Mouse (Mus musculus) intestine, embryonic 15.5 days (tissue): ENCODE results near the gene Syne1. TPM values are rescaled to one million over a fixed set of nuclear protein-coding genes. Genes with fewer than 3 reads are reported as not detected.

ENCODE experiments used
- ATAC-seq: fragments of 200-750 bp; cut with Nextera tagmentation; 2 replicates; pipeline ENCODE4 v1.8.0; 2017; ENCODE audit warnings: moderate TSS enrichment, moderate library complexity
- H3K27ac ChIP-seq: fragments of 300-500 bp; sonication (generic); 2 replicates; pipeline ENCODE4 v1.5.1; 2015; ENCODE audit warnings: mild to moderate bottlenecking, inconsistent platforms
- H3K27me3 ChIP-seq: fragments of 300-500 bp; sonication (generic); replicated peaks from 2 replicates; pipeline ENCODE4 v1.6.1; 2015; ENCODE audit warnings: inconsistent platforms
- H3K36me3 ChIP-seq: fragments of 300-500 bp; sonication (generic); 2 replicates; pipeline ENCODE4 v1.6.1; 2015; ENCODE audit warnings: inconsistent platforms
- H3K4me1 ChIP-seq: fragments of 300-500 bp; sonication (generic); replicated peaks from 2 replicates; pipeline ENCODE4 v1.6.1; 2015; ENCODE audit warnings: inconsistent platforms
- H3K4me2 ChIP-seq: fragments of 300-500 bp; sonication (generic); replicated peaks from 2 replicates; pipeline ENCODE4 v1.6.1; 2015; ENCODE audit warnings: mild to moderate bottlenecking, inconsistent platforms
- H3K4me3 ChIP-seq: fragments of 300-500 bp; sonication (generic); replicated peaks from 2 replicates; pipeline ENCODE4 v1.5.1; 2015; ENCODE audit warnings: inconsistent platforms
- H3K9ac ChIP-seq: fragments of 300-500 bp; sonication (generic); 2 replicates; pipeline ENCODE4 v1.6.1; 2015; ENCODE audit warnings: inconsistent platforms
- H3K9me3 ChIP-seq: fragments of 300-500 bp; sonication (generic); 2 replicates; pipeline ENCODE4 v1.6.1; 2016; ENCODE audit warnings: inconsistent platforms
- WGBS: fragments of 180-500 bp; shearing (Covaris S2); methylation state at CpG from one replicate; pipeline ENCODE4 v1.1.7; 2015; 5-methylcytosine and 5-hydroxymethylcytosine counted together
- polyA plus RNA-seq: library from polyadenylated mRNA; unstranded; fragments of >200 nt; fragmentation: Nextera tagmentation; extraction: Ambion mirVana; gene quantifications from 2 replicates; pipeline ENCODE4 v1.2.1, GENCODE M21; 2015

Gene Syne1
- polyA plus RNA-seq, 1 experiment from 2014 or later: 5.7 TPM

GRCm38 (mm10) chr10:5207905-5208641, 343.2 kb downstream of the Syne1 start:
- Histone ChIP-seq H3K4me1 (peaks cover 3% of the 10 kb centered on the region; the same call in 1 of the 2 replicates), H3K9ac (no peak overlapping the region), H3K4me2 (no peak overlapping the region), H3K36me3 (peaks cover 9% of the 10 kb centered on the region; the same call in 1 of the 2 replicates), H3K27me3 (no peaks in the 10 kb centered on the region), H3K4me3 (no peak overlapping the region), H3K9me3 (no peaks in the 10 kb centered on the region), H3K27ac (0 out of 2 replicates have a peak overlapping the region, but pooled peaks have one; percentile 0)
- 19% methylated on average over 7 of the region's 7 CpGs for WGBS
- ATAC-seq: peak; percentile 72

- peak; percentile 40; the same call in 1 of the 2 replicates for ATAC-seq
- Histone ChIP-seq H3K27ac (no peak overlapping the region), H3K4me1 (peaks cover 3% of the 10 kb centered on the region; the same call in 1 of the 2 replicates), H3K36me3 (peaks cover 9% of the 10 kb centered on the region; the same call in 1 of the 2 replicates), H3K9ac (no peak overlapping the region), H3K27me3 (no peaks in the 10 kb centered on the region), H3K9me3 (no peaks in the 10 kb centered on the region), H3K4me3 (no peak overlapping the region), H3K4me2 (no peak overlapping the region)
- WGBS: 90% methylated on average over 3 of the region's 3 CpGs
These were observed 345.3 kb downstream of the Syne1 start for GRCm38 (mm10) chr10:5205977-5206376.

GRCm38 (mm10) chr10:5205570-5205969, 345.7 kb downstream of the Syne1 start:
- no peak for ATAC-seq
- Histone ChIP-seq H3K27me3 (no peaks in the 10 kb centered on the region), H3K36me3 (peaks cover 9% of the 10 kb centered on the region; the same call in 1 of the 2 replicates), H3K9ac (no peak overlapping the region), H3K4me1 (peaks cover 3% of the 10 kb centered on the region; the same call in 1 of the 2 replicates), H3K9me3 (no peaks in the 10 kb centered on the region), H3K4me2 (no peak overlapping the region), H3K27ac (no peak overlapping the region), H3K4me3 (no peak overlapping the region)
- WGBS: 86% methylated on average over 5 of the region's 5 CpGs

GRCm38 (mm10) chr10:5203837-5204236, 347.4 kb downstream of the Syne1 start:
- H3K9ac ChIP-seq: no peak overlapping the region
- no peak for ATAC-seq
- WGBS: 76% methylated on average over 10 of the region's 10 CpGs
- no peak overlapping the region for H3K4me2 ChIP-seq
- no peak overlapping the region for H3K4me3 ChIP-seq
- peaks cover 3% of the 10 kb centered on the region; the same call in 1 of the 2 replicates for H3K4me1 ChIP-seq
- H3K36me3 ChIP-seq: peaks cover 6% of the 10 kb centered on the region; the same call in 1 of the 2 replicates
- no peaks in the 10 kb centered on the region for H3K27me3 ChIP-seq
- H3K27ac ChIP-seq: no peak overlapping the region
- no peaks in the 10 kb centered on the region for H3K9me3 ChIP-seq

- Histone ChIP-seq H3K27ac (no peak overlapping the region), H3K9me3 (no peaks in the 10 kb centered on the region), H3K9ac (no peak overlapping the region), H3K27me3 (no peaks in the 10 kb centered on the region), H3K36me3 (no peaks in the 10 kb centered on the region), H3K4me3 (no peak overlapping the region), H3K4me1 (peaks cover 4% of the 10 kb centered on the region; the same call in 1 of the 2 replicates), H3K4me2 (no peak overlapping the region)
- ATAC-seq: no peak
- WGBS: 72% methylated on average over 2 of the region's 2 CpGs
These were observed 353.9 kb downstream of the Syne1 start for GRCm38 (mm10) chr10:5197356-5197755.

- no peak overlapping the region for H3K4me3 ChIP-seq
- no peak overlapping the region for H3K4me2 ChIP-seq
- H3K27me3 ChIP-seq: no peaks in the 10 kb centered on the region
- H3K4me1 ChIP-seq: peaks cover 4% of the 10 kb centered on the region; the same call in 1 of the 2 replicates
- no peak for ATAC-seq
- no peaks in the 10 kb centered on the region for H3K36me3 ChIP-seq
- H3K27ac ChIP-seq: no peak overlapping the region
- WGBS: 91% methylated on average over 5 of the region's 5 CpGs
- H3K9me3 ChIP-seq: no peaks in the 10 kb centered on the region
- no peak overlapping the region for H3K9ac ChIP-seq
These were observed 355.0 kb downstream of the Syne1 start for GRCm38 (mm10) chr10:5196267-5196666.

GRCm38 (mm10) chr10:5195288-5195687, 356.0 kb downstream of the Syne1 start:
- H3K4me1 ChIP-seq: peaks cover 4% of the 10 kb centered on the region; the same call in 1 of the 2 replicates
- no peaks in the 10 kb centered on the region for H3K27me3 ChIP-seq
- H3K9me3 ChIP-seq: no peaks in the 10 kb centered on the region
- peak overlapping the region; percentile 72; the same call in 1 of the 2 replicates for H3K4me2 ChIP-seq
- 0 out of 2 replicates have a peak, but pooled peaks have one; percentile 27 for ATAC-seq
- no peak overlapping the region for H3K9ac ChIP-seq
- H3K4me3 ChIP-seq: no peak overlapping the region
- WGBS: 59% methylated on average over 5 of the region's 5 CpGs
- no peak overlapping the region for H3K27ac ChIP-seq
- no peaks in the 10 kb centered on the region for H3K36me3 ChIP-seq

GRCm38 (mm10) chr10:5194671-5195234, 356.5 kb downstream of the Syne1 start:
- H3K4me1 ChIP-seq: peaks cover 4% of the 10 kb centered on the region; the same call in 1 of the 2 replicates
- H3K9me3 ChIP-seq: no peaks in the 10 kb centered on the region
- WGBS: 3% methylated on average over 13 of the region's 13 CpGs
- H3K36me3 ChIP-seq: no peaks in the 10 kb centered on the region
- no peaks in the 10 kb centered on the region for H3K27me3 ChIP-seq
- H3K27ac ChIP-seq: peak overlapping the region; percentile 71
- H3K4me2 ChIP-seq: peak overlapping the region; percentile 72
- peak overlapping the region; percentile 42 for H3K4me3 ChIP-seq
- peak overlapping the region; percentile 35 for H3K9ac ChIP-seq
- ATAC-seq: peak; percentile 96

GRCm38 (mm10) chr10:5194081-5194670, 357.1 kb downstream of the Syne1 start:
- Histone ChIP-seq H3K27me3 (no peaks in the 10 kb centered on the region), H3K9me3 (no peaks in the 10 kb centered on the region), H3K36me3 (no peaks in the 10 kb centered on the region), H3K4me3 (peak overlapping the region; percentile 42), H3K9ac (peak overlapping the region; percentile 35), H3K4me1 (peaks cover 4% of the 10 kb centered on the region; the same call in 1 of the 2 replicates), H3K27ac (peak overlapping the region; percentile 71), H3K4me2 (peak overlapping the region; percentile 72)
- peak; percentile 84 for ATAC-seq
- 5% methylated on average over 13 of the region's 13 CpGs for WGBS

GRCm38 (mm10) chr10:5192861-5193490, 358.3 kb downstream of the Syne1 start:
- Histone ChIP-seq H3K27me3 (no peaks in the 10 kb centered on the region), H3K4me1 (peaks cover 4% of the 10 kb centered on the region; the same call in 1 of the 2 replicates), H3K4me2 (no peak overlapping the region), H3K27ac (no peak overlapping the region), H3K9me3 (no peaks in the 10 kb centered on the region), H3K9ac (no peak overlapping the region), H3K36me3 (no peaks in the 10 kb centered on the region), H3K4me3 (no peak overlapping the region)
- WGBS: 75% methylated on average over 9 of the region's 9 CpGs
- no peak for ATAC-seq

- Histone ChIP-seq H3K27ac (no peak overlapping the region), H3K4me3 (no peak overlapping the region), H3K4me2 (no peak overlapping the region), H3K36me3 (no peaks in the 10 kb centered on the region), H3K27me3 (no peaks in the 10 kb centered on the region), H3K9ac (no peak overlapping the region), H3K9me3 (no peaks in the 10 kb centered on the region), H3K4me1 (peaks cover 4% of the 10 kb centered on the region; the same call in 1 of the 2 replicates)
- 65% methylated on average over 4 of the region's 4 CpGs for WGBS
- ATAC-seq: no peak
These were observed 360.5 kb downstream of the Syne1 start for GRCm38 (mm10) chr10:5190756-5191155.

- Histone ChIP-seq H3K27ac (no peak overlapping the region), H3K9ac (no peak overlapping the region), H3K4me1 (no peaks in the 10 kb centered on the region), H3K36me3 (no peaks in the 10 kb centered on the region), H3K27me3 (no peaks in the 10 kb centered on the region), H3K4me2 (no peak overlapping the region), H3K9me3 (no peaks in the 10 kb centered on the region), H3K4me3 (no peak overlapping the region)
- peak; percentile 89 for ATAC-seq
These were observed 362.4 kb downstream of the Syne1 start for GRCm38 (mm10) chr10:5188890-5189289.
